Mouse (Mus musculus) heart, postnatal 14 days (tissue): ENCODE results near the gene March2. TPM values are rescaled to one million over a fixed set of nuclear protein-coding genes. Genes with fewer than 3 reads are reported as not detected.
"Not testable (repeated sequence)": the region's sequence is repeated elsewhere in the genome, so short reads cannot be mapped to it uniquely, and the experiment has no call there.

ENCODE experiments used
- DNase-seq, 2 experiments: peaks; one replicate each; pipeline ENCODE4 v3.0.0; 2021 to 2022
- intact Hi-C: fragments of 180-260 bp; cut with DNase I; formaldehyde crosslinking; loops from one replicate; pipeline ENCODE4 v1.15.1; 2025
- long read RNA-seq, 2 experiments: library from polyadenylated mRNA; stranded (forward); transcript quantifications; one replicate each; pipeline ENCODE4 v2.0.0; 2021
- total RNA-seq, 2 experiments: library from RNA; stranded (reverse); gene quantifications; 2 replicates each; pipeline ENCODE4 v1.2.3; 2021

March2 gene
- total RNA-seq: 100 to 1,000 TPM; 160 to 167 TPM
- long read RNA-seq, experiment 1, transcript March2-203 (5 exons, 1,398 nt): major isoform, 229 of 321 reads
- long read RNA-seq, experiment 1, transcript March2-205 (5 exons, 1,418 nt): minor isoform, 17 of 321 reads
- long read RNA-seq, experiment 1, partial matches to known transcripts: 6 of 321 reads
- long read RNA-seq, experiment 1, other reads (novel, unspliced or antisense): 68 of 321 reads
- long read RNA-seq, experiment 2, transcript March2-205 (5 exons, 1,418 nt): minor isoform, 18 of 265 reads
- long read RNA-seq, experiment 2, transcript March2-203 (5 exons, 1,398 nt): major isoform, 196 of 265 reads
- long read RNA-seq, experiment 2, partial matches to known transcripts: 3 of 265 reads
- long read RNA-seq, experiment 2, other reads (novel, unspliced or antisense): 45 of 265 reads

DNA sequence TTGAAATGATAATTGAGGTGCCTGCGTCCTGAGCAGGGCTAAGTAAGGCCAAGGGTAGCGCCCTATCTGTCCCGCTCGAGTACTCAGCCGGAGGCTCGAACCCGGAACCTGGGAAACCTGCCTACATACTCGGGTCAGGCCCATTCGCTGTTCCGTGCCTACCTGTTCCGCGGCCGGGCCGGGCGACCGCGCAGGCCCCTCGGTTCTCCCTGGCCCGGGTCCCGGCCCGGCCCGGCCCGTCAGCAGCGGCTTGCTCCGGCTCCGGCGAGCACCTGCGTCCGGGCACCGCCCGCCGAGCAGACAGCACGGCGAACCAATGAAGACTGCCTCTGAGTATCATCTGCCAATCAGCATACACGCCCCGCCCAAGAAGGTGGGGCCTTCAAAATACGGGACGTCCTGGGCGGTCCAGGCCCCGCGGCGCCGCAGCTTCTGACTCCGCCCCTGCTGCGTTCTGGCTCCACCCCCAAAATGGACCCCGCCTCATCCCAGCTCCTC, at the start of gene March2:
Gene March2, minus strand, starts transcription at position 287 of the 498 bp plus-strand sequence.
- intact Hi-C loops: no loop called here
- DNase-seq: peak; percentile 97 to 99

DNA sequence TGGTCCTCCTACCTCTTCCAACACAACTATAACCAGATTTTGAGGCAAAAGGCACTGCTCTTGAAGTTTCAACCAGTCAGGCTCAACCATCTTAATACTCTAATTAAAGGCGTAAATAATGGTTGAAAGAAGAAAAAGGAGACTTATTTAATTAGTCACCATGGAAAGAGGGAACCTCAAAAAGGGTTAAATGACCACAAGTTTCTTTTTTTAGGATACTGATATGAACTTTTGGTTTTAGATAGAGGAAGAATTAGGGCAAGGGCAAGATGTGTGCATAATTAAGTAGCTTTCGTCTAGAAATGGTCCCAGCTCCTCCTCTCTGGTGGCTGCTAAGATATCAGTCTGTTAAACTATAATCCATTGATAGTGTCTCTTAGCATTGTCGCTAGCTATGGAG, 47.9 kb upstream of the March2 start:
- DNase-seq: no peak
- intact Hi-C loops: no loop called here

DNA sequence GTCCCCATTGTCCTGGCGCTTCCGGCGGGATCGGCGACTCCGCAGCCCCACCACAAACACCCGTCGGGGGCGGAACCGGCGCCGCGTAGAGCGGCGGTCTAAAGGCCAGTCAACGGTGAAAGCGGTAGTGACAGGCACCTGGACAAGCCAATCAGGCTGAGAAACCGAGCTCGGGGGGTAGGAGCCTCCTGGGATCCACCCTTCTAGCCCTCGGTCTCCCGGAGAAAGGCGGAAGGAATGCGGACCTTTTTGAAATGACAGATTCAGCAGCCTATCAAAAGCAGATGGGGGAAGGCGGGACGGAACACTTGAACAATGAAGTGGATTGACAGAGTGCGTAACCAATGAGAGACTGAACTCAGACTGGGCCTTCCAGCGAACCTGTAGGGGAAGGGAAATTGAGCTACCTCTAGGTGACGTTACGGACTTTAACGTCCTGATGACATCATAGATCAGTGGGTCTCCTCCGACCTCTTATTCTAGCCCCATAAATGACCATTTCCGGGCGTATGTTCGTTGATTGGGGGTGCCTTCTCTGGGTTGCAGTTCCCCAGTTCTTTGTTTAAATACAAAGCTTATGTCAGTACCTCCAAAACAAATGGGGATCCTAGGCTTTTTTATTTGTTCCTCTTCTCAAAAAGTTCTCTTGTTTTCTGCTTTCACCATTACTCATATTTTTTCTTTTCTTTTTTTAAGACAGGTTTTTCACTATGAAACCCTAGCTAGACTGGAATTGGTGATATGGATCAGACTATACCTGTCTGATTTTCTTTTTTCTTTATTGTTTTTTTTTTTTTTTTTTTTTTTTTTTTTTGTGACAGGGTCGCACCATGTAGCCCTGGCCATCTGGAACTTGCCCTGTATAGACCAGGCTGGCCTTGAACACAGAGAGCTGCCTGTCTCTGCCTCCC, 42.0 kb upstream of the March2 start, which contains the start of gene Rab11b:
Gene Rab11b, minus strand, starts transcription at position 276 of the 911 bp plus-strand sequence.
- intact Hi-C loops: no loop called here
- DNase-seq: peak; percentile 99

DNA sequence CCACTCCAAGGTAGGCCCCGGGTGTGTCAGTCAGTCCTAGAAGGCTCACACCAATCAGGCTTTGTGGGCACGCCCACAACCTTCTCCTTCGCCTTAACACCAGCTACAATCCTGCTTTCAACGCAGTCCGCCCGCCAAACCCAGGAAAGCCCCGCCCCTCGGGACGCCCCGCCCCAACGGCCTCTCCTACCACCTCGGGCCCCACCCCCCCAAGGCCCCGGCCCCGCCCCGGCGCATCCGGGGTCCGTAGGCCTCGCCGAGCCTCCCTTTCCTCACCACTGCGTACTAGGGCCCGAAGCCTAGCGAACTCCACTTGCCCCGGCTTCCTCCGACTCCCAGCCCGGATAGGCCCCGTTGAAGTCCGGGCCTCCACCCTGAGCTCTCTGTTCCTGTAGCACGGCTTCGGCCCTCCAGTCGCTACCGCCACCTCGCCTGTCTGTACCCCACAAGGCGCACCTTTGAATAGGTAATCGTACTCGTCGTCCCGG, 41.3 kb upstream of the March2 start:
- peak; percentile 94 to 97 for DNase-seq
- intact Hi-C loops: no loop called here

DNA sequence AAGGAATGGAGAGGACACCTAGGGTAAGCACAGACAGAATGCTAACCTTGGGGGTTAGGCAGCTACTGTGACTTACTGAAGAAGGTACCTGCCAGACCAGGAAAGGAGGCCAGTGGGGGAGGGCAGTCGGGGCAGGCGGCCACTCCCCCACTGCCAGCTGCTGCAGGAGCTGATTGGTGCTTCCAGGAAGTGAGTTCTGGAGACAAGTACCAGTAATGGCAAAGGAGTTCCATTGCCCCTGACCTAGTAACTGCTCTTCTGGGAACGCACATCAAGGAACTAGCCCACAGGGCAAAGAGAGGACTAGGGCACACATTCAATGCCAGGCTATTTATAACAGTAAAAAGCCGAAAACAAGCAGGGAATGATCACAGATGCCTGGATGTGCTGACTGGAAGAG, 38.8 kb upstream of the March2 start:
- intact Hi-C loops: no loop called here
- peak in 1 of 2 experiments; percentile 62 for DNase-seq

DNA sequence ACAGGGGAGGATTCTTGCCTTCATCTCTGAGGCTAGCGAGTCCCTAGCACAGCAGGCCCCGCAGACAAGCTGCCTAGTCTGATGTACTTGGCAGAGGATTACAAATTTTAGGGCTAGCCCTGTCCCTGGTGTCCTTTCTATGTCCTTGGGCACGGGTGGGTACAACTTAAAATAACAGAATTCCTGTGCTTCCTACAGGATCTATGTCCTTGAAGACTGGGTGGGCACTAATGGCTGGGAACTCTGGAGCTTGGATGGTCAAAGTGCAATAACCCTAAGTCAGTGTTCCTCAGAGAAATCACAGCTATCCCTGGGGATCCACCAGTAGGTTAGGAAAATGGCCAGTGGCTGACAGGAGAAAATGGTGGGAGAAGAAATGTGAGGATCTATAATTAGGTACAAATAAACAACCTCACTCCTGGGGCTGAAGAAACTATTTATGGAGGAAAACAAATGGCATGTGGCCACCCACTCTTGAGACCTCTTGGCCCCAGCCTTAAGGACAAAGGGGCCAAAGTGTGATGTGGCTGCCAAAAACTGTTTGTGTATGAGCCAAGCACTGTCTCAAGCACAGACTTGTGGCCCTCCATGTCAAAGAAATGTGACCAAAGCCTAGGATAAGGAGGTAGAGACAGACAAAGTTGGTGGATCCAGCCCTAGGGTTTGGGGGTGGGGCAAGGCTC, 37.8 kb upstream of the March2 start:
- peak; percentile 45 to 59 for DNase-seq
- intact Hi-C loops: no loop called here

DNA sequence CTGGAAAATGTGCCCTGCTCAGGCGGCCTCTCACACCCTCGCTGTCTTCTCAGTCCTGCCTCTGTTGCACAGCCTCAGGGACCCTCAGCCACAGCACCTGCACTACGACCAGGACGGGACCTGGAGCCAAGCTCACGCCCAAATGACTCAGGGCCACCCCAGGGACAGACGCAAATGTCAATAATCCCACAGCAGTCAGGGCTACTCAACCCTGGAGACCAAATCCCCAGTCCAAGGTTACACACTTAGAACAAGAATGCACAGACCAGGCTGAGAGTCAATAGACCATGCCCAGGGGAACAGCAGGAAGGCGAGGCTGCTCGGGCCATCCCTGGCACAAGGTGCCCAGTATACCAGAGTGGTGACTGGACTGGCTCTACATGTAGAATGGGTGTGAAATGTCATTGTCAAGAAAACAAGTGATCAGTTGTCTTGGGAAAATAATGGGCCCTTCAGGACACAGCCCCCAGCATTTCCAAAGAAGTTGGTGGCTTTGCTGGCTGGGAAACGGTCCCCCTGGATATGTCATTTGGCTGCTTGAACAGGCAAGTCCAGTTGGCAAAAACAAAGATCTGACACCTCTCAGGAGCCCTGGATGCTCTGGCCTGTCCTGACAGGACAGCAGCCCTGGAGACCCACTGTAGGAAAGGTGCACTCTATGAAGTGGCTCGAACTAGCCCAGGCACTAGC, 37.1 kb upstream of the March2 start:
- intact Hi-C loops: no loop called here

DNA sequence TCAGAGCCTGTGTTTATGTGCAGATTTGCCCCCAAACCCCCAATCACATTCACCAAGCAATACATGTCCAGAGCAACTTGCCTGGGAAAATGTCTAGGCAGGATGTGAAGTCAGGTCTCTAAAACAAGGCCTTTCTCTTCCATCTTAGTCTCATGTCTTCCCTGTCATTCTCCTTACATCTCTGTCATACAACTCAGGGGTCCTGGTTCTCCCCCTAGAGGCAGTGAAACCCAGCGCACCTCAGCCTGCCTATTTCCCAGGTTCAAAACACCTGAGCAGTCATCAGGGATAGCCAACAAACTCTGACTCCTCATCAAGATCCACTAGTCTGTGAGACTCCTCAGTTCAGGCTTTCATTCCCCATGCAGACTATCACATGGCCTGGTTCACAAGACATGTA, 36.2 kb upstream of the March2 start:
- no peak for DNase-seq
- intact Hi-C loops: no loop called here

More for the DNA sequence above, 37.1 kb upstream of the March2 start:
- DNase-seq: no peak

DNA sequence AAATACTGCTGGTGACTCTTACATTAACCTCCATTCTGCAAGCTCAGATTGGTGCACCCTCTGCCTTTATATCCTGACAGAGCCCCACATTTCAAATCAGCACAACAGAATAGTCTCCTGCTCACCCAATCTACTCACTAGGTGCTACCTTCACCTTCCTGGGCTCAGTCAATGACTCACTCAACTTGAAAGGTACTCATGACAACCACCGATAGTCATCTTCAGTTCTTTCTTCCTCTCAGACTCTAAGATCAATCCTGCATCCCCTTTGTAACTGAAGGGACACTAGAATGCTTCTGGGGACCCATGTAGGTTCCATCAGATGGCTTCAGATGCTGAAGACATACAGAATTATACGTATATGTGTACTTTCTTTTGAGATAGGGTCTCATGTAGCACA, 33.8 kb upstream of the March2 start:
- intact Hi-C loops: no loop called here
- no peak for DNase-seq

DNA sequence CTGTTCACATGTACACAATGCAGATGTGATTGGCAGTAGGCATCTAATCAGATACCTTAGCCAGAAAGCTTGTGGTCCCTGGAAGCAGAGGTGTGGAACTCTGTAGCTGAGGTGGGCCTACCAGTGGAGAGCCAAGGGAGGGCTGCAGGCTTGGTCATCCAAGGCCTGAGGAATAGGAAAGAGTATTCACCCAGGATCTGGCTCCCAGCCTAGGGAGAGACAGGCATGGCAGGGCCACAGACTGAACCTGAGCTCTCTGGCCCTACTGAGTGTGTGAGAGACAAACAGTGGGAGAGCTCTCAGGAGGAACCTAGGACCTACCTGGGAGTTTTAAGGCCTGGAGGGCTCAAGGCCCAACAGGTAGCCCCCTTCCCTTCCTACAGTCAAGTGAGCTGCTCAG, 32.7 kb upstream of the March2 start:
- intact Hi-C loops: no loop called here
- DNase-seq: no peak

DNA sequence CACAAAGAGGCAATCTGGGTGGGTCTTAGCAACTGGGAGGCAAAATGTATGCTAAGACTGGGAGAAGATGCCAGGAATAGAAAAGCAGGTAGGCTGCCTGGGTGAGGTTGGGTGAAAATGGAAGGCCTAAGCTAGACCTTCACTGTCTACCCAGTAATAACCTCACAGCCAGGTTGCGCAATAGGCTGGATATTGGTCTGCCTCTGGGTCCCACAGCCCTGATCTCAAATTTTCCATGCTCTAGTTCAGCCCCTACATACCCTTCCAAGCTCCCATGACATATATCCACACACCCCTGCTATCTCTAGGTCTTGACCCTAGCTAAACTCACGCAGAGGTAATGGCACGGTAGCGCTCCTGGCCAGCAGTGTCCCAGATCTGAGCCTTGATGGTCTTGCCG, 31.0 kb upstream of the March2 start:
- peak in 1 of 2 experiments; percentile 20 for DNase-seq
- intact Hi-C loops: no loop called here

DNA sequence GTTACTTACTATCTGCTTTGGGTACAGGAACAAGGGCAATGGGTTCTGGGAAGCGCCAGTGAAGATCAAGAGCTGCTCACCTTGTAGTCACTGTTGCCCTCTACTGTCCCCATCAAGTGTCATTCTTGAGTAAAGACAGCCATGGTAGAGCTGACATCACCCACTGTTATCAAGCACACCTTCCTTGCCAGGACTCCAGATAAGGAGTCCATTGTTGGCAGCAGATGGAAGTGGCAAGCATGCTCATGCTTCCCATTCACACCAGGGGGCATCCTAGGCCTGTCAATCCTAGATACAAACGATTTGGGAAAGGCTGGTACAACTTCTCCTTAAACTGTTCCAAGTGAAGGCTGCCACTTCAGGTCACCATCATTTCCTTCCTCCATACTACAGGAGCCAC, 27.5 kb upstream of the March2 start:
- intact Hi-C loops: loop anchor here (2.0 kb wide), 1 partner anchor 55 kb away; no protein-coding TSS in a partner anchor
- peak; percentile 37 to 64 for DNase-seq

DNA sequence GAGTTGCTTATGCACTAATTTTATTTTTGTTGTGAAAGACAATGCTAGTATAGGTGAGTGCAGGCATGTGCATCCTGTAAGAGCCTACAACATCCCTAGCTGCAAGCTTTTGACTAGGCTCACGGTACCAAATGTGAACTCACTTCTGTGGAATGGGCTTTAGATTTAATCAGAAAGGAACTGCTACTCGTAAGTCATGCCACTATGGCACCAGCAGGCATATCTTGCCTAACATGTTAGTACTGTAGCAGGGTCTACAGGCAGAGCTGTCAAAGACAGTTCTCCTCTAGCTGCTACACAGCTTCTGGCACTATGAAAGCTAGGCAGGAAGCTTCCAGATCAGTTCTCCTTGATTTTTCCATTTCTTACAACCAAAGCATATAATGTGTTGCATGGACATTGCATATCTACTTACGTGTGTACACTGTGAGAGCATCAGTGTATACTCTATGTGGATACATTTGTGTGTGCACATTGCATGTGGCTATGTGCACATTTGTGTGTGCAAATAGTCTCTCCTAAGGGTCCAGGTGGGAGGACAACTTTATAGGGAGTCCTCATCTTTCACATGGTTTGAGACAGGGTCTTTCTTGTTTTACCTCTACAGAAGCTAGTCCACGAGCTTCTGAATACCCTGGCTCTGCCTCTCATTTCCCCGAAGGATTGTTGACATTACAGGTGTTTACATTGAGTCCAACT, 26.4 kb upstream of the March2 start:
- intact Hi-C loops: no loop called here
- no peak for DNase-seq

DNA sequence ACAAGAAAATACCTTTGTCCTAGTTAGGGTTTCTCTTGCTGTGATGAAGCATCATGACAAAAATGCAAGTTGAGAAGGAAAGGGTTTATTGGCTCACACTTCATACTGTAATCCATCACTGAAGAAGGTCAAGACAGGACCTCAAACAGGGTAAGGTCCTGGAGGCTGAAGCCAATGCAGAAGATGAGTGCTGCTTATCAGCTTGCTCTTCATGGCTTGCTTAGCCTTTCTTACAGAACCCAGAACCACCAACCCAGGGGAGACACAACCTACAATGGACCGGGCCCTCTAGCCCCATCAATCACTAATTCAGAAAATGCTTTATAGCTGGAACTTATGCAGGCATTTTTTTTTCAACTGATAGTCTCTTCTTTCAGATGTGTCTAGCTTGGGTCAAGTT, 23.9 kb upstream of the March2 start:
- intact Hi-C loops: no loop called here
- no peak for DNase-seq

DNA sequence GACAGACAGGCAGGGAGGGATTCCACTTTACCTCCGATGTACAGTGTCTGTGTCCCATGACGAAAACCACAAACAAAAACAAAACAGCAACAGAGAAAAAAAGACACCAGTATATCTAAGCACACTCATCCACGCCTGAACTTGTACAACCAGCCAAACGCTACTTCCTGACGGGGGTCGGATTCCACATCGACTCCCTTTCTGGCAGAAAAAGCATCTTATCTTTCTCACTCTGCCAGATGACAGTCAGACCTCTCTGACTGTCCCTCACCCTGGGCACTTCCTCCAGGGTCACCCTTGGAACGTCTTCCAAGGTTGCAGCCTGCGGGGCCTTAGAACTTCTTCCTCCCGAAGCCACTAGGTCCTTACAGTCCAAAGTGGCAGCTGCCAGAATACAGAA, 15.1 kb upstream of the March2 start:
- DNase-seq, intact Hi-C loops: not testable (repeated sequence)

DNA sequence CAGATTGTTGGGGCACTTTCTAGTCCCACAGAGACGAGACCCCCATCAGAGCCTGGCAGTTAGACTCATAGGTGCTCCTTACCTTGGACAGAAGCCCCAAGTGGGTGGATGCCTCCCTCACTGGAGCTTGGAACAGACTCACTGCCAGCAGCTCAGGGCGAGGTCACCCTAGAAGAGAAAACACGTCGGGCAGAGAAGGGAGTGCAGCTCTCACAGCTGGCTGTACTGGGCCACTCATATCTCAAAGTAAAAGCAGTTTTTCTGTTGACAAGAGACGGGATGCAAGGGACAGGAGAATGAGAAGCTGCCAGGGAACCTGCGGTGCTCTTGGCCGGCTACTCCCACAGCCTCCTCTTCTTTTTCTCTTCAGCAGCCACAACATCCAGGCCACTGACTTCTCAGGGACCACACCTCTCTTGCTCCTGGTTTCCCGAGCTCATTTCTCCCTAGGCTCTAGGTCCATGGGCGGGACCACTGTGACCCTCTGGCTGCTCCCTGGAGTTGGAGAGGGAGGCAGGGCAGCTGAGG, 14.2 kb upstream of the March2 start:
- DNase-seq: peak in 1 of 2 experiments; percentile 28
- intact Hi-C loops: not testable (repeated sequence)

DNA sequence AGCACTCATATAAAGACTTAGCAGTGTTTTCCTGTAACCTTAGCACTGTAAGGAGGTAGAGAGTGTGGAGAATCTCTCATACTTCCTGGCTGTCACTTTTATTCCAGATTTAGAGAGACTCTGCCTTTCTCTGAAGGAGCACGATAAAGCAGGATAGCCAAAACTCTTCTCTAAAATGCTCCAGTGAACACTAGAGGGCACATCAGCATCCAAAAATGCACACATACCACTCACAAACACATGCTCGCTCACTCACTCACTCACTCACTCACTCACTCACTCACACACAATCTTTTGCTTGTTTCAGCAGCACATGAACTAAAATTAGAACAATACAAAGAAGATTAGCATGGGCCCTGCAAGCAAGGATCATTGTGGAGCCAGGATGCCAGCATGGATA, 10.7 kb upstream of the March2 start:
- DNase-seq: no peak
- intact Hi-C loops: loop anchor here (5.0 to 10.0 kb wide), 2 partner anchors 73 to 294 kb away; partner anchors contain the start of gene Actl9

DNA sequence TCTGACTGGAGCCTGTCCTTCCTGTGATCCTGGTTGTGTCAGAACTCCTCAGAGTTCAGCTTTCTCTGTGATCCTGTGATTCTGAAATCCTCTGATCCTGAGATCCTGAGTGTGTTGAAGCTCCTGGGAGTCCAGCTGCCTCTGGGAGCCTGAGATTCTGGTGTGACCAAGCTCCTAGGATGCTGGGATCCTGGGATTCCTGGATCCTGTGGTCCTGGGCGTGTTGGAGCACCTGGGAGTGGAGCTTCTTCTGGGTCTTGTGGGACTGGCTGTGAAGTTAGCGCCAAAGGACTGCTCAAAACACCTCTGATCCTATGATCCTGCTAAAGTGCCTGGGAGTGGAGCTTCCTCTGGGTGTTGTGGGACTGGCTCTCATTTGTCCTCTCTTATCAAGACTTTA, 9.9 kb upstream of the March2 start:
- no peak for DNase-seq
- intact Hi-C loops: loop anchor here (5.0 to 10.0 kb wide), 2 partner anchors 74 to 294 kb away; partner anchors contain the start of gene Actl9
